Comparison of ENCODE assay signal across 9 mouse cellular contexts in the genomic region with DNA sequence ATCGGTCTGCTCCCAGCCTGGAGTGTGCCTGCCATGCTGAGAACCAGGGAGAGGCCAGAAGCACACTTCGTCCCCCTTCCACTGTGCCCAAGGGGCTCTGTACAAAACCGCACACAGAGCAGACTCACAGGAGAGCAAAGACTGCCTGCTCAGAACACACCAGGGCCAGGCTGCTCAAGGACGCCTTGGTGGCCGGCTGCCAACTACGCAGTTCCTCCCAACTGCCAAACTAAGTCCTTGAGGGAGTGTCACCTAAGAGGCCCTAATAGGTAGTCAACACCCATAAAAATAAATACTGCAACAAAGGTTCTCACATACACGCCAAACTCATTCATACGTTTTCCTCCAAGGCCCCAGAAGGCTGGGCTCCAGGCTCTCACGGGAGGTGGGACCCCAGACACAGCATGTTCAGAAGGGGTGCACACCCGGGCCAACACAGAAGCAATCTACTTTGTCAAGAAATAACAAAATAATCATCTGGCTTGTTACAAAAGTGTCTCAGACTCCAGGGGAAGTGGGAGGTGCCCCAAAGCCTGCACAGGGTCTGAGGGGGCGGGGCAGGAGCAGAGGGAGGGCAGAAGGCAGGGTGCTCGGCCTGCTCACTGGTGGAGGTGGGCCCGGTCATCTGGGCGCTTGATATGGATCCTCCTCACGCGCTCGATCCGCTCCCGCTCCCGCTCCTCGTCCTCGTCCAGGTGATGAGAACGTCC. TPM values are rescaled to one million over a fixed set of nuclear protein-coding genes. Genes with fewer than 3 reads are reported as not detected.
DNase-seq lines count a peak whose midpoint lies in the region; ATAC-seq lines count a peak whose summit lies in the region.
"Had no signal": no experiment of that assay in that cellular context is flagged by ENCODE, and none has a peak within 500 bp of the region (broad histone marks: within the 10 kb centered on the region; RNA-seq: fewer than 3 reads in every experiment).

No protein-coding gene starts in this region.

- no peak overlapping the region for H3K4me2 ChIP-seq in heart, embryonic 13.5 days
- H3K4me2 ChIP-seq in intestine, embryonic 15.5 days (replicated peaks) = peak overlapping the region; percentile 36
- H3K4me2 ChIP-seq: midbrain, embryonic 13.5 days had no signal

- no peak for ATAC-seq in heart, embryonic 13.5 days (ENCODE audit: extremely low read depth, insufficient number of reproducible peaks, low FRiP score, low TSS enrichment)
- peak; percentile 93 for ATAC-seq in intestine, embryonic 15.5 days
- ATAC-seq: midbrain, embryonic 13.5 days had no signal

- 80% methylated on average over 23 of the region's 23 CpGs for WGBS in heart, embryonic 13.5 days
- WGBS in heart, embryonic 10.5 days = 88% methylated on average over 23 of the region's 23 CpGs
- whole genome bisulfite sequencing in intestine, embryonic 15.5 days = 51% methylated on average over 23 of the region's 23 CpGs

- no peak overlapping the region for H3K4me3 ChIP-seq in heart, embryonic 13.5 days
- H3K4me3 ChIP-seq in heart, embryonic 10.5 days = no peak overlapping the region
- H3K4me3 ChIP-seq in intestine, embryonic 15.5 days (replicated peaks) = no peak overlapping the region
- H3K4me3 ChIP-seq: midbrain, embryonic 13.5 days had no signal

- 0 out of 2 replicates have a peak overlapping the region, but pooled peaks have one; percentile 28 for H3K9ac ChIP-seq in heart, embryonic 13.5 days
- H3K9ac ChIP-seq in intestine, embryonic 15.5 days = peak overlapping the region; percentile 17
- H3K9ac ChIP-seq: midbrain, embryonic 13.5 days had no signal

- peaks cover 98% of the 10 kb centered on the region for H3K36me3 ChIP-seq in heart, embryonic 13.5 days
- H3K36me3 ChIP-seq in heart, embryonic 10.5 days = peaks cover 98% of the 10 kb centered on the region
- H3K36me3 ChIP-seq in intestine, embryonic 15.5 days = peaks cover 58% of the 10 kb centered on the region

- H3K27me3 ChIP-seq in heart, embryonic 13.5 days (replicated peaks) = no peaks in the 10 kb centered on the region
- H3K27me3 ChIP-seq in heart, embryonic 10.5 days (ENCODE audit: insufficient read depth, poor library complexity, severe bottlenecking) = no peaks in the 10 kb centered on the region
- no peaks in the 10 kb centered on the region for H3K27me3 ChIP-seq in intestine, embryonic 15.5 days (replicated peaks)
- H3K27me3 ChIP-seq: midbrain, embryonic 13.5 days had no signal

- no peaks in the 10 kb centered on the region for H3K9me3 ChIP-seq in heart, embryonic 13.5 days
- no peaks in the 10 kb centered on the region for H3K9me3 ChIP-seq in heart, embryonic 10.5 days
- H3K9me3 ChIP-seq in intestine, embryonic 15.5 days = no peaks in the 10 kb centered on the region
- H3K9me3 ChIP-seq: midbrain, embryonic 13.5 days had no signal

- H3K27ac ChIP-seq in heart, embryonic 13.5 days (replicated peaks) = peak overlapping the region; percentile 39; the same call in 1 of the 2 replicates
- H3K27ac ChIP-seq in heart, embryonic 10.5 days = no peak overlapping the region
- H3K27ac ChIP-seq in intestine, embryonic 15.5 days = peak overlapping the region; percentile 87
- H3K27ac ChIP-seq: midbrain, embryonic 13.5 days had no signal

- peaks cover 28% of the 10 kb centered on the region for H3K4me1 ChIP-seq in heart, embryonic 13.5 days
- peaks cover 18% of the 10 kb centered on the region for H3K4me1 ChIP-seq in heart, embryonic 10.5 days
- H3K4me1 ChIP-seq in intestine, embryonic 15.5 days (replicated peaks) = peaks cover 45% of the 10 kb centered on the region
- H3K4me1 ChIP-seq: midbrain, embryonic 13.5 days had no signal

- DNase-seq in heart, embryonic 10.5 days (ENCODE audit: low spot score) = no peak
- DNase-seq in adrenal gland, postnatal 10 days = peak; percentile 78
- DNase-seq in lung, postnatal 4 days = peak; percentile 86 to 93
- DNase-seq in right cerebral cortex, adult 18-20 months = no peak
- no peak for DNase-seq in frontal cortex, adult 2 months (ENCODE audit: extremely low spot score in 1 of 2, low spot score in 1 of 2)
- no peak for DNase-seq in right cerebral cortex, postnatal 25 days

RNA-seq across cellular contexts. Expression of a gene that starts 15.1 kb away (rescaled TPM):
- 87.9 and 93.7 TPM in 2 replicates for polyA plus RNA-seq in heart, embryonic 13.5 days (2015; fragmentation: Nextera tagmentation; extraction: Ambion mirVana)
- polyA plus RNA-seq in heart, embryonic 10.5 days (2016; fragmentation: Nextera tagmentation; extraction: Ambion mirVana) = 105 and 113 TPM in 2 replicates
- 10 to 100 TPM; 63.5 to 69.7 TPM for total RNA-seq in adrenal gland, postnatal 10 days (2021)
- polyA plus RNA-seq in intestine, embryonic 15.5 days (2015; fragmentation: Nextera tagmentation; extraction: Ambion mirVana) = 116 and 119 TPM in 2 replicates
- 56.8 and 57.4 TPM in 2 replicates for polyA plus RNA-seq in frontal cortex, adult 2 months (2012; rRNA removed)

RNA-seq across cellular contexts. Expression of a gene that starts 15.2 kb away (rescaled TPM):
- polyA plus RNA-seq in heart, embryonic 13.5 days (2015; fragmentation: Nextera tagmentation; extraction: Ambion mirVana) = 37.6 and 41.1 TPM in 2 replicates
- polyA plus RNA-seq in heart, embryonic 10.5 days (2016; fragmentation: Nextera tagmentation; extraction: Ambion mirVana) = 47.9 and 59.0 TPM in 2 replicates
- total RNA-seq in adrenal gland, postnatal 10 days (2021) = 10 to 100 TPM; 65.9 to 79.5 TPM
- polyA plus RNA-seq in intestine, embryonic 15.5 days (2015; fragmentation: Nextera tagmentation; extraction: Ambion mirVana) = 35.7 and 39.3 TPM in 2 replicates
- 80.8 and 85.5 TPM in 2 replicates for polyA plus RNA-seq in frontal cortex, adult 2 months (2012; rRNA removed)

Comparison
In these comparisons a context has a peak if more than half of its experiments do, and no peak if none do; other contexts are left out.
1. DNase-seq: peak in adrenal gland, postnatal 10 days (single experiment) and lung, postnatal 4 days (2 of 2); none in heart, embryonic 10.5 days (single experiment), right cerebral cortex, adult 18-20 months (single experiment), frontal cortex, adult 2 months (0 of 2) and right cerebral cortex, postnatal 25 days (single experiment).